Mouse (Mus musculus): Measurements from ENCODE around the gene Aaed1. TPM values are rescaled to one million over a fixed set of nuclear protein-coding genes. Genes with fewer than 3 reads are reported as not detected.

Aaed1 gene
- polyA plus RNA-seq, 1 experiment, result 15.5 TPM

DNA sequence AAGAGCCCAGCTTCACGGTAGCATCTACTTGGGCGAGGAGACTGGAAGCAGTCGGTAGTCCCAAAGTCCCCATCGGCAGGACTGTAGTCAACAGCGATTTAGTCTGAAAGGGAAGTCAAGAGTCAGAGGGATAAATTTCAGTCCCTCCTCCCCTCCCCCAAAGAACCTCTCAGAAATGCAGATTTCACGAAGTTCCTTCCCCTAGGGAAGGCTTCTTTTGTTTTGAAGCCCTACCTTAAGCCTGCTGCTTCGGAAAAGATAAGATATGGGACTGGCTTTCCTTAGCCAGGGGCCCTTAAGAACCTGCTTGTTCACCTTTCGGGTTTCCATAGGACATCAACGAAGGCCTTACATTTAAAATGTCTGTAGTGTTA lies 36.8 kb downstream of the Aaed1 start:
- H3K27ac ChIP-seq (ENCODE audit: insufficient read depth, low read length), result peak overlapping the region; percentile 21; the same call in 1 of the 2 replicates
- peak overlapping the region; percentile 75 for H3K4me3 ChIP-seq (ENCODE audit: low read depth, low read length)
- no peaks in the 10 kb centered on the region for H3K9me3 ChIP-seq (replicated peaks; ENCODE audit: control insufficient read depth, insufficient read depth, low read length, poor library complexity, severe bottlenecking)
- H3K36me3 ChIP-seq (ENCODE audit: control insufficient read depth, insufficient read depth, low read length, poor library complexity, severe bottlenecking), result no peaks in the 10 kb centered on the region
- H3K4me1 ChIP-seq (ENCODE audit: control insufficient read depth, insufficient read depth, low read length), result no peaks in the 10 kb centered on the region
- 0 out of 2 replicates have a peak, but pooled peaks cover 2% of the 10 kb centered on the region for H3K27me3 ChIP-seq (ENCODE audit: control insufficient read depth, insufficient read depth, low read length, poor library complexity, severe bottlenecking)
- TF ChIP-seq CTCF (IDR thresholded peaks at IDR 0.05; ENCODE audit: low read depth, low read length) (no peak), EP300 (IDR thresholded peaks at IDR 0.05; ENCODE audit: insufficient read depth, low read depth, low read length) (no peak), POLR2A (IDR thresholded peaks at IDR 0.05; ENCODE audit: insufficient read depth, low read length) (no peak)
- H3K9ac ChIP-seq (ENCODE audit: low read depth, poor library complexity, severe bottlenecking), result peak overlapping the region; percentile 76

DNA sequence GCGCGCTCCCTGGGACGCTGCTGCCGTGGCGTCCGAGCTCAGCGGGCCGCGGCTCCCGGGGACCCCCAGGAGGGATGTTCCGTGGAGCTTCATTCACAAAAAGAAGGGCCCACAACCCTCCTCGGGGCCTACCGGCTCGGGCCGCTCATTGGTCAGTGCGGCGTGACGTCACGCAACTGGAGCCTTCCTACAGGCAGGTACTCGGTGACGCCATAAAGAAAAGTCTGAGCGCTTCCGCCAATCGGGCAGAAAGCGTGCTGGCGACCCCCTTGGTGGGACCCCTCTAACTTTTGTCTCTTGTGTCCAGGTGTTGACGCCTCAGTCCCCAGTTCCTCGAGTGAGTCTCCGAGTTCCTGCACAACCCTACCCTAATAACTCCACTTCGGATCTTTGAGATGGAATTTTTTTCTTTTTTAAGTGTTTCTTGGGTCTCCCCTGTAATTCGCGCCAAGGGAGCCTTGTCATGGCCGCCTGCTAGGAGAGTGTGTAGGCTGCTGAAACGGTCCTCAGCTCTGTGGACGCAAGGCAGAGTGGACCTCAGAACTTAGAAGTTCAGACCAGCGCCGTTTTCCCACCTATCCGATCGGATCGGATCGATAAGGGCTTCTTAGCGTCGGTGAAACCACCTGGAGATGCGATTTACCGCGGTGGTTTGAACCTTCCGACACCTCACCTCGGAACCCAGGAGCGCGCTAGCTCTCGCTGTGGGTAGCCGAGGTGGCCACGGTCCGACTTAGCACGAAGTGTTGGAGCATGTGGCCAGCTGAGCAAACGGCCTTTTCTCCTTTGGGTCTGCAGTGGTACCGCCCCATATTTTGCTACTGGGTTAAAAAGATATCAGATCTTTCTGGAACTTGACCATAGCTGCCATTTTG lies 37.4 kb downstream of the Aaed1 start, which contains the start of gene Cdc14b:
Gene Cdc14b (minus strand): TSS at position 412 of the 875 bp plus-strand sequence.
- no peaks in the 10 kb centered on the region for H3K4me1 ChIP-seq (ENCODE audit: control insufficient read depth, insufficient read depth, low read length)
- peak within 1 kb of the TSS; percentile 21; the same call in 1 of the 2 replicates for H3K27ac ChIP-seq (ENCODE audit: insufficient read depth, low read length)
- H3K36me3 ChIP-seq (ENCODE audit: control insufficient read depth, insufficient read depth, low read length, poor library complexity, severe bottlenecking), result no peaks in the 10 kb centered on the region
- H3K9ac ChIP-seq (ENCODE audit: low read depth, poor library complexity, severe bottlenecking), result peak within 1 kb of the TSS; percentile 76
- TF ChIP-seq POLR2A (IDR thresholded peaks at IDR 0.05; ENCODE audit: insufficient read depth, low read length) (peak; percentile 55), EP300 (IDR thresholded peaks at IDR 0.05; ENCODE audit: insufficient read depth, low read depth, low read length) (no peak), CTCF (IDR thresholded peaks at IDR 0.05; ENCODE audit: low read depth, low read length) (no peak)
- H3K4me3 ChIP-seq (ENCODE audit: low read depth, low read length), result peak within 1 kb of the TSS; percentile 75
- 0 out of 2 replicates have a peak, but pooled peaks cover 2% of the 10 kb centered on the region for H3K27me3 ChIP-seq (ENCODE audit: control insufficient read depth, insufficient read depth, low read length, poor library complexity, severe bottlenecking)
- no peaks in the 10 kb centered on the region for H3K9me3 ChIP-seq (replicated peaks; ENCODE audit: control insufficient read depth, insufficient read depth, low read length, poor library complexity, severe bottlenecking)

DNA sequence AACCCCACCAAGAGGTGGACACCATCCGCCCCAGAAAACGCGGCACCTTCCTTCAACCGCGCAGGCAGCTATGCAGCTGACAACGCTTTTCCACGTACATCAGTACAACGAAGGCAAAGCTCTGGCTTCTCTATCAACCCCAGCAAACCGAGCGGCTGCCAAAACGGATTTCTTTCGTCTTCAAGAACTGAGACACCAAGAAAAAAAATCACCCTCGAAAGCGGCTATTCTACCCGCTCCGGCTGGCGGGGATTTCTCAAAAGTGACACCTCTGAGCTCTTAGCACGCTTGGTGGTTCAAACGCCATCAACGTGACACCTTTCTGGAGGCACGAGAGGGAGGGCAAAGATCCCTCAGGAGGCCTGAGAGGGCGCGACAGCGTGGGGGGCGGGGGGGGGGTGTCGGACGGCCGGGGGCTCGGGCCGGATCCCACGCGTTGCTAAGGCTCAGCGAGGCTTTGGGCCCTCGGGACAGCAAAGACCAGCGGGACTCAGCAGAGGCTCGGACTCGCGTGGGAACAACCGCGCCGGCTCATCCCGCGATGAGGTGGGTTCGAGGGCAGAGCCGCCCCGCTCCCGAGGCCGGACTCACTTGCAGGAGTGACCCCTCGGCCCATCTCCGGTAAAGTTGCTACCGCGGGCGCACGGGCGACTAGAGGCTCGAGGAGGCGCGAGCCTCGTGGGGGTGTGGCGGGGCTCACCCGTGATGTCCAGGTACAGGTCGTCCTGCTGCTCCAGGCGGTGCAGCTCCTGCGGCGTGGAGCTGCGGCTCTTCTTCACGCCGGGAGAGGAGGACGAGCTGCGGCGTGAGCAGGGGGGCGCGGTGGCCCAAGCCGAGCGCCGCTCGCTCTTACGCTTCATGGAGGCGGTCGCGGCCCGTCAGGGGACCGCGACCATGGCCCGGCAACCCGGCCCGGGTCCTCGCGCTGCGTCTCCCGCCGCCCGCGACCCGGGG lies 38.3 kb downstream of the Aaed1 start:
- no peaks in the 10 kb centered on the region for H3K4me1 ChIP-seq (ENCODE audit: control insufficient read depth, insufficient read depth, low read length)
- peak overlapping the region; percentile 75 for H3K4me3 ChIP-seq (ENCODE audit: low read depth, low read length)
- 0 out of 2 replicates have a peak, but pooled peaks cover 2% of the 10 kb centered on the region for H3K27me3 ChIP-seq (ENCODE audit: control insufficient read depth, insufficient read depth, low read length, poor library complexity, severe bottlenecking)
- H3K9me3 ChIP-seq (replicated peaks; ENCODE audit: control insufficient read depth, insufficient read depth, low read length, poor library complexity, severe bottlenecking), result no peaks in the 10 kb centered on the region
- no peak overlapping the region for H3K27ac ChIP-seq (ENCODE audit: insufficient read depth, low read length)
- TF ChIP-seq POLR2A (IDR thresholded peaks at IDR 0.05; ENCODE audit: insufficient read depth, low read length) (no peak), CTCF (IDR thresholded peaks at IDR 0.05; ENCODE audit: low read depth, low read length) (no peak), EP300 (IDR thresholded peaks at IDR 0.05; ENCODE audit: insufficient read depth, low read depth, low read length) (no peak)
- H3K9ac ChIP-seq (ENCODE audit: low read depth, poor library complexity, severe bottlenecking), result peak overlapping the region; percentile 76
- no peaks in the 10 kb centered on the region for H3K36me3 ChIP-seq (ENCODE audit: control insufficient read depth, insufficient read depth, low read length, poor library complexity, severe bottlenecking)

DNA sequence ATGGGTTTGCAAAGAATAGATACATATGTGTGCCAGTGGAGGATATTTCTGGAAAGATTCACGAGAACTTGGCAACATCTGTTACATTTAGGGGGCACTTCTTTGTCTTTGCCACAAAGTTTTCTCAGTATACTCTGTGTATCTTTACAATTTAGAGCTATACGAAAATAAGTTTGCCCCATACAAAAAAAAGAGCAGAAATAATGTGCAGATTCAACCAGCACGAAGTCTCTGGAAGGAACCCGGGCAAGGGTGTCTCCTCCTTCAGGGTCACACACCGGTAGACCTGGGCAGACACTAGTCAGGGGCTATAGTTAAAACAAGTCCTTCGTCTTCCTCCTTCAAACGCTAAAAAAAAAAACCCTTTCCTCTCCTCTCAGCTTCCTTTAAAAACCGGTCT lies 39.2 kb downstream of the Aaed1 start:
- H3K4me1 ChIP-seq (ENCODE audit: control insufficient read depth, insufficient read depth, low read length), result no peaks in the 10 kb centered on the region
- no peak overlapping the region for H3K4me3 ChIP-seq (ENCODE audit: low read depth, low read length)
- no peak overlapping the region for H3K9ac ChIP-seq (ENCODE audit: low read depth, poor library complexity, severe bottlenecking)
- TF ChIP-seq EP300 (IDR thresholded peaks at IDR 0.05; ENCODE audit: insufficient read depth, low read depth, low read length) (no peak), CTCF (IDR thresholded peaks at IDR 0.05; ENCODE audit: low read depth, low read length) (no peak), POLR2A (IDR thresholded peaks at IDR 0.05; ENCODE audit: insufficient read depth, low read length) (no peak)
- no peaks in the 10 kb centered on the region for H3K9me3 ChIP-seq (replicated peaks; ENCODE audit: control insufficient read depth, insufficient read depth, low read length, poor library complexity, severe bottlenecking)
- H3K27me3 ChIP-seq (ENCODE audit: control insufficient read depth, insufficient read depth, low read length, poor library complexity, severe bottlenecking), result 0 out of 2 replicates have a peak, but pooled peaks cover 2% of the 10 kb centered on the region
- H3K36me3 ChIP-seq (ENCODE audit: control insufficient read depth, insufficient read depth, low read length, poor library complexity, severe bottlenecking), result no peaks in the 10 kb centered on the region
- H3K27ac ChIP-seq (ENCODE audit: insufficient read depth, low read length), result no peak overlapping the region

DNA sequence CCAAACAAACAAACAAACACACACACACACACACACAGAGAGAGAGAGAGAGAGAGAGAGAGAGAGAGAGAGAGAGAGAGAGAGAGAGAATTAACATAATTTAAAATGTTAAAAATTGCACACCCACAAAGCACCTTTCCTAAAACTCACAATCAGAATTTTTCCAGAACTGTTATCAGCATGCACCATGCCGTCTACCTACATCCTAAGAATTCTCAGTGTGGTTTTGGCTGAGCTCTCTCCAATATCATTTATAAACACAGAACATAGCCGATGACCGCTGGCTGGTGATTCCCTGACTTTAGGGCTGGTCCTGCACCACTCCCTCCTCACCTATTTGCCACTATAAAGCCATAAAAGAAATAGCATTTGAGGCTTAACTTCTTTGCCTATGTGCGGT lies 44.1 kb downstream of the Aaed1 start:
- Histone ChIP-seq H3K4me1 (ENCODE audit: control insufficient read depth, insufficient read depth, low read length) (no peaks in the 10 kb centered on the region), H3K4me3 (ENCODE audit: low read depth, low read length) (no peak overlapping the region), H3K36me3 (ENCODE audit: control insufficient read depth, insufficient read depth, low read length, poor library complexity, severe bottlenecking) (no peaks in the 10 kb centered on the region), H3K9me3 (replicated peaks; ENCODE audit: control insufficient read depth, insufficient read depth, low read length, poor library complexity, severe bottlenecking) (no peaks in the 10 kb centered on the region), H3K27ac (ENCODE audit: insufficient read depth, low read length) (no peak overlapping the region), H3K9ac (ENCODE audit: low read depth, poor library complexity, severe bottlenecking) (no peak overlapping the region), H3K27me3 (ENCODE audit: control insufficient read depth, insufficient read depth, low read length, poor library complexity, severe bottlenecking) (0 out of 2 replicates have a peak, but pooled peaks cover 2% of the 10 kb centered on the region)
- TF ChIP-seq CTCF (IDR thresholded peaks at IDR 0.05; ENCODE audit: low read depth, low read length) (no peak), EP300 (IDR thresholded peaks at IDR 0.05; ENCODE audit: insufficient read depth, low read depth, low read length) (no peak), POLR2A (IDR thresholded peaks at IDR 0.05; ENCODE audit: insufficient read depth, low read length) (no peak)
